Mouse (Mus musculus) embryo, embryonic 9.5 days (tissue): ENCODE data around the gene Ltbp1.

ENCODE experiments used
- DNase-seq: peaks from one replicate; pipeline ENCODE4 v3.0.0-alpha.2; 2017; ENCODE audit errors: extremely low spot score

Gene Ltbp1

DNA sequence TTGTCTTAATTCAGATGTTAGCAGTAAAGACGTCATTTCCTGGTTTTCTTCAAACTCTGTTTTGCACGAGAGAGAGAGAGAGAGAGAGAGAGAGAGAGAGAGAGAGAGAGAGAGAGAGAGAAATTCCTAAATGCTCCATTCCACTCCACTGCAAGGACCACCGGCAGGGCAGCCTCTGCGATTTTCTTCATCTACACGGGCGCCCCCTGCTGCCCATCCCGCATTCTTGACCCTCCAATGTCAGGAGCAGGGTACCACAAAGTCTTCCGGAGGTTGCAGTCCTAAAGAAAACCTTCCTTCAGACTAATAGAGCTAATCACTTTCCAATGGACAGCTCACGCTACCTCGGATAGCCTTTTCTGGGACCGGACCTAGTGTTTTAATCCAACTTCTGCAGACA is 548 bp upstream of the Ltbp1 start:
- peak; percentile 86 for DNase-seq

DNA sequence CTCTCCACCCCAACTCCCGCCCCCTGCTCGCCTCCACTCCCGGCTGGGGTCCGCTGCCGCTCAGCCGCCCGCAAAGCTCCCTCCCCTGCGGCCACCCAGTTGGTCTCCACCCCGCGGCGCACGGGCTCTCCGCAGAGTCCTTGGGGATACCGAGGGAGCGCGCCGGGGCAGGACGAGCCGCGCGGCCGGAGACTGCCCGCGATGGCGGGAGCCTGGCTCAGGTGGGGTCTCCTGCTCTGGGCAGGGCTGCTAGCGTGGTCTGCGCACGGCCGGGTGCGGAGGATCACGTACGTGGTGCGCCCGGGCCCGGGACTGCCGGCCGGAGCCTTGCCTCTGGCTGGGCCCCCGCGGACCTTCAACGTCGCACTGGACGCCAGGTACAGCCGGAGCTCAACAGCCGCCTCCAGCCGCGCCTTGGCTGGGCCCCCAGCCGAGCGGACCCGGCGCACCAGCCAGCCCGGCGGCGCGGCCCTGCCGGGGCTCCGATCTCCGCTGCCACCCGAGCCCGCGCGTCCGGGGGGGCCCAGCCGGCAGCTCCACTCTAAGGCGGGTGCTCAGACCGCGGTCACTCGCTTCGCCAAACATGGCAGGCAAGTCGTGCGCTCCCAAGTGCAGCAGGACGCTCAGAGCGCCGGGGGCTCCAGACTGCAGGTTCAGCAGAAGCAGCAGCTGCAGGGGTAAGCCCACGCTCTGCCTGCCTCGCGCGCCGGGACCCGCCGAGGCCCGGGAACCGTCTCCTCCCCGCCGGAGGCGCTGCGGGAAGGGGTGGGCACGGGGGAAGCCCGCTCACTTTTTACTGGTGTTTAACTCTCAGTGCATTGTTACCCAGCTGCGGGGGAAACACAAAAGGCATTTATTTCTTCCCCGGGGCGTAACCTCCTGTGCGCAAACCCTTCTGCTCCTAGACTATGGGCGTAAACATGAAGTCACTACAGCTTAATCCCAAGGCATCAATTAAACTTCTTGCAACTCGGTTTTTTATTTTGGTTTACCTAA is 615 bp downstream of the Ltbp1 start:
- DNase-seq = peak; percentile 81

DNA sequence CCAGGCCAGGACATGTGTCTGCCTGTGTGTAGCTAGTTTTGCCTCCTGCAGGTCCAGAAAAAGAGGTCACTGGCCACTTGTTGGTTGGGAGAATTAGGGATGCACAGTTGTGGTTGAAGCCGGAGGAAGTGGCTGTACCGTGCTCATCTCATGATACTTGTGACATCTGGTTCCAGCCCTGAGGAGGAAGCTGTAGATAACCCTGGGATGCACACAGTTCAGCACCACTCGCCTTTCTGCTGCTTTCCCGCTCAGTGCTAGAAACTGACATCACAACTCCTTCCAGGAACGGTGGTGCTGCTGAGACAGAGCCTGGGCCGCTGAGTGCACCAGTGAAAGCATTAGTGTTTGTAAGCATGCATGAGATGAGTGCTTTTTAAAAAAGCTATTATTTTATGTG is 5.6 kb downstream of the Ltbp1 start:
- DNase-seq = no peak

DNA sequence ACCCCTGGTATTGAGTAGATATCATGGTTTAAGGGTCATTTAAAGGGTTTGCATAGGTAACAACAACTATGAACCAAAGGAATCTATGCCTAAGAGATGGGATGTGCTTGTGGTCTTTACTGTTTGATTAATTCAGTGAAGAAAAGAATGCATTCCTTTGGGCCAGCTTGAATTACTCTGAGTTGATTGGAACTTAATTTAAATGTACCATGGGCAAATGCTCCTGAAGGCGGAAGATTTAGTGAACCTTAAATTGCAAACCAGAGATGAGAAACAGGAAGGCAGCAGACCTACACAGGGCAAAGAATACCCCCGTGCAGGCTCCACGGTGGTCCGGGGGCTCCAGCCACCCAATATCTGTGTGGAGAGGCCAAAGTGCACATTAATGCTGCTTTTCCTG is 7.8 kb downstream of the Ltbp1 start:
- DNase-seq = no peak

DNA sequence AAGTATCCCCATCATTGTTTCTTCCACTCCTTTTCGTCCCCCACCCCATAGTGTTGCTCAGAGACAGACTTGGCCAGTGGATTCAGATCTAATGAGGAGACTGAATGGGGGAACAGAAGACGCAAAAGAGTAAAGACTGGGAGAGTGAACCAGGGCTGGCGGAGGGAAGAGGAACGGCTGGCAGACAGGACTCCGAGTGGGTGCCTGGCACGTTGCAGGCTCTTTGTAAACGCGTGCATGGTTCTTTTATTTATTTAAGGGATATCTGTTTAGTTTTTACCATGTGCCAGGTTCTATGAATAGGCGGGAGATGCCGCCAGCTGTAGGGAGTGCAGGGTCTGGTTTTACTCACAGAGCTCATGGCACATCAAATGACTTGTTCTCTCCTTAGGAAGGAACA is 8.5 kb downstream of the Ltbp1 start:
- no peak for DNase-seq

DNA sequence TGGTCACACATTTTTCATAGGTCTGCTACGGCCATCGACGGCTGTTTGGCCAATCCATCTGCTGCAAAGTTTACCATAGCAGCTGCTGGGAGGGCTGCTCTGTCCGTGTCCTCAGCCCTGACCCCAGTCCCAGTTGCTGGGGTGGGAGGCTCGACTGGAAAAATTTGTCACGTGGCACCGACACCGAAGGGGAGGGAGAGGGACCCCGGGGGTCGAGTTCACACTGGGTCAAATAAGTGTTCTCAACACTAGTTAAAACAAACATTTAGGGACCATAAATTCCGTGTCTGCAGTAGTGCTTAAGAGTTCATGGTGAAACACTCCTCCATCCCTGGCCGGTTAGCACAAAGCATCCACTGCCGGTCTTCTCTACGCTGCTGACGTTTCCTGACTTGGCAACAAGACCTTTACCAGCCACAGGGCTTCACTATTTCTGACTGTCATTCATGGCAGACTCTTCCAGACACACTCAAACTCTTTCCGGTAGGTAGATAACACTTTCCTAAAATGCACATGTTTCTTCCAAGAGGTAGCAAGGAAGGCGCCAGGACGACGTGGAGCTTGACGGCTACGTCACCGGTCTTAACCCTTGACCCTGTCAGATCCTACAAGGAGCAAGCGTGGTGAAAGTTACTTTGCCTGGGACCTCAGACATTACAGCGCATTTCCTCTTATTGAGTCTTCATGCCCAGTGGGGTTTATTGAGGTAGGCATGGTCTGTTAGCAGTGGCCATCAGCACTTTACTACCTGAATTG is 9.4 kb downstream of the Ltbp1 start:
- peak; percentile 50 for DNase-seq

DNA sequence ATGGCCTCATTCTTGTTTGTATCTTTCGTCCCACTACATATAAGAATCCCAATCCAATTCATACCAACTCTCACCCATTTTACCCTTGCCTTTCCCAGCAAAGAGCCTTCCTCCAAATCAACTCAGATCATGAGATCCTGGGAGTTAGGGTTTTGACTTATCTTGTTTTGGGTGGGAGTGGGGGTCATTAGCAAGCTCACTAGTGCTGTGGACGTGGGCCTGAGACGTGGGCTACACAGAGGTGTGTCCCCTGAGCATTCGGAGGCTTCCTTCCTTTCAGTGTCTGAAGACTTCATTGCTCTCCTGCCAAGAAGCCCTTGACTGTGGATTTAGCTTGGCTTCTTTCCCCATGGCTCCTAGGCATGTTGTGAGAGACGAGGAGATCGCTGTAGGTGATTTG is 10.2 kb downstream of the Ltbp1 start:
- no peak for DNase-seq

DNA sequence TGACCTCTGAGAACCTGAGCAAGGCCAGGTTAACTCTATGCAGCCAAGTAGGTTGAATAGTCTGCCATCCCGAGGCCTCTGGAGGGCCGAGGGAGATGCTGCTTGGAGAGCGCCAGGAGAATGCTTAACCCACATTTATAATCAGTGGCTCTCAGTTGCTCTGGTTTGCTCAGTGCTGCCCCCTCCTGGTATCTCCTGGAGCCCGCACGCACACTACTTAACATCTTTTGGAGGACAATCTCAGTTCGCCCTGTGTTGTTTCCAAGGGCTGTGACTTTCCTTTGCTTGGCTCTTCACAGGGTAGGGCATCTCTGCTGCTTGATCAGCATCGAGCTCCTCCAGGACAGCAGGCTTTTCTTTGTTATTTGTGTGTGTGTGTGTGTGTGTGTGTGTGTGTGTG is 12.1 kb downstream of the Ltbp1 start:
- DNase-seq = no peak

DNA sequence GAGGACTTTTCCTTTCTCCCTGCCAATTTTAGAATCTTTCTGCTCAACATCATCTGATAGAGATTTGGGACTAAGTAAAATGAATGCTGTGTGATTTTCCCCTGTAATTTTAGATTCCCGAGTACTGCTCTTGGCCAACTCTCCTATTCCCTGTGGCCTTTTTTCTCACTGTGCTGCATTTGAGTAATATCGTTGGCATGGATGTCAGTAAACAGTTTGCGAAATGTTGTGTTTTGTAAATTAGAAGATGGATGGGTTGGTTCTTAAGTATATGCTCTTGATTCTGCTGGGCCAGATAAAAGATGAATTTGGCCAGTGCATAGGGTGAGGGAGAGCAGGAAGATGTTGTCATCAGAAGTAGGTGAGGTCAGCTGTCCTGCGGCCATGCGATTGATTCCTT is 12.8 kb downstream of the Ltbp1 start:
- DNase-seq = no peak

DNA sequence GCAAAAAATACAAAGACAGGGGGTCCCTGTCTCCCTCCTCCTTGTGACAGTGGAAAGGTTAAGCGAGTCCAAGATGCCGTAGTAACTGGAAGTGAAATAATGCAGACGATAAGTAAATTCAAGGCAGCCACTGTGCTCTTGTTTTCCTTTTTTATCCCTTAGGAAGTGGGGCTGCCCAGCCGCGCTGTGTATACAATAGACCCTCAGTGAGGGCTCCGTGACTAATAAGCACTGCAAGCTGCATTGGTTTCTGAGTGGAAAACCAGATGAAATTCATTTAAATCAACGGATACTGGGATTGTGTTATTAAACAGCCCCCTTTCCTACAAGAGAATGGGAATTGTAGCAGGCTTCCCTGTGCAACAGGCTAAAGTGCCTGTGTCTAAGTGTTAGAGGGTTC is 14.7 kb downstream of the Ltbp1 start:
- no peak for DNase-seq

DNA sequence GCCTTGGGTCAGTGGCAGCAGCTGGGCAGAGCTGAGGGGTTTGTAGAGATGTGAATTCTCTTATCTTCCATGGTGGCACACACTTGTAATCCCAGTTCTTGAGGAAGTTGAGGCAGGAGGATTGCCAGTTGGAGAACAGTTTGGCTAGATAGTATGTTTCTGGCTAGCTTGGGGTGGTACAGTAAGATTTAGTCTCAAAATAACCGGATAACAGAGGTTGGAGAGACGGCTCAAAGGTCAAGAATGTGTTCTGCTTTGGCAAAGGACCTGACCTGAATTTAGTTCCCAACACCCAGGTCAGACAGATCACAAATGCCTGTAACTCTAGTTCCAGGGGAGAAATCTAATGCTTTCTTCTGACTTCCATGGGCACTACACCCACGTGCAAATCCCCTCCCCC is 15.3 kb downstream of the Ltbp1 start:
- DNase-seq = no peak

DNA sequence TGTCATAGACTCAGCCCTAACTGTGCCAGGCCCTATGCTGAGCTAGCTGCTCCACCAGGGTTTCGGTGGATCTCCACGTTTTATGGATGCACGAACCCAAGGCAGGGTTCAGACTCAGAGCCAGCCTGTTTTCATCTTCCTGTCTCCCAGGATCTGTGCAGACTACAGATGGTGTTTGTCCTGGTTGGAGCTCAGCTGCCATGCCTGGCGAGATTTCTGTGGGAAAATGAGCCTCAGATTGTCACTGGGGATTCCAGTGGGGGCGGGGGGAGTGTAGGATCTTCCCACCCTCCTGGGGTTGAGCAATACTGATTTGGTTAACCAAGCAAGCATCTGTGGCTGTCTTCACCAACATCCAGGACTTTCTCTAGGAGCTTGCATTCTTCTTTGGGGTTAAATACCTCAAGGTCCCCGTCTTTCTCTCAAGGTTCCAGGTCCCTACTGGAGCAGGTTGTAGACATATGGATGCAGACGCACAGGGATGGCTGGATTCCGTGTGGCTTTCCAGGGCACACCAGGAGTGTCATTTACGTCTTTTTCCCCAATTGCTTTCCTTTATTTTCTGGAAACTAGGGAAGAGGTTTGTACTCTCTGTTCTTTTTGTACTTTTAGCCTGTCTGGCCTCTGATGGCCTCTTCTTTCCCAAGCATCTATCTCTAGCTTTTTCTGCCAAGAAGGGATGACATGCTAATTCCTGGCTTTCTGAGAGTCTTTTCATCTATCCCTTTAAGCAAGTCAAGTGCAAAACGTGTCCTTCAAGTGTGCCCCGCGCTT is 22.2 kb downstream of the Ltbp1 start:
- no peak for DNase-seq

DNA sequence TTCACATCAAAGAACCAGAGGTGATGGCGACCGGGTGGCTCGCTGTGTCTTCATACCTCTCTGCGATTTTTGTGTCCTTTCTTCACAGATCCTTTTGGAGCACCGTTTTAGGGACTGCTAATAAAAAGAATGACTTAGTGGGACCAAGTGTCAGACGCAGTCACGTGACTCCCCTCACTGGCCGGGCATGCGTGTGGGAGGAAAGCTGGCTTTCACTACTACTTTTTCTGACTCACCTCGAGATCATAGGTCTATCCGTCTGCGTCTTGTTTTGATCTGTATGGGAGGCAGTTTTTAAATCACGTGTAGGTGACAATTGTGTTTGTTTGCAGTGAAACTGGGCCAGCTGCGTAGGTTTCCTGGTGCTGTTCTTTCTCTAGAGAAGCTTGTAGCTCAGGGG is 28.0 kb downstream of the Ltbp1 start:
- no peak for DNase-seq

DNA sequence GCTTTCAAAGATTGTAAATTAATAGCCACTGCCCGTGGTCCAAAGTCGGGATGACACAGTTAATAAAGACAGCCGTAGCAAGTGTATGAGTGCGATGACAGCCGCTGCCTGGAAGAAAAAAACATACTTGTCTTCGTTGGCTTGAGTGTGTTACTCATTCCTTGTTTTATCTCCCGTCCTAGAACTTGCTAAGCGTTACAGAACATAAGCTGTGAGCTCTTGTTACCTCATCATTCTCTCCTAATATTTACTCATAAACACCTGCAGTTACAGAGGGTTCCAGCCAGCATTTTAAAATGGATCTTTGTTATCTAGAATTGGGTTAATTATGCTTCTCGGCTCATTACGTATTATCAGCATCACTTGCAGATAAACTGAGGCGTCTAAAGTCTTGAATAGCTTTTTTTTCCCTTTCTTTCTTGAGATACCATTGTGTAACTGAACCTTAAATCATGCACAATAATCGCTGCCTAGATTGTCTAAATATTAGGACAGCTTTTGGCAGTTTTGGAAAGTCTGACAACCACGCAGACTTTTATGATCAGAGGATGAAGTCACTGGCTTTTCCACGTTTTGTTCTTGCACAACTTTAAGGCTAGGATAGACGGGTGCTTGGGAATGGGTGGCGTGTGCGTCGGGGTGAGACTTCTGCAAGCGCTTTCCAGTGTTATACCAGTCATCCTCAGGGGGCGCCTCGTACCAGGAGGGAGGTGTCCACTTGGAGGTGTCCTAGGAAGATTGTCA is 28.7 kb downstream of the Ltbp1 start:
- DNase-seq = no peak

DNA sequence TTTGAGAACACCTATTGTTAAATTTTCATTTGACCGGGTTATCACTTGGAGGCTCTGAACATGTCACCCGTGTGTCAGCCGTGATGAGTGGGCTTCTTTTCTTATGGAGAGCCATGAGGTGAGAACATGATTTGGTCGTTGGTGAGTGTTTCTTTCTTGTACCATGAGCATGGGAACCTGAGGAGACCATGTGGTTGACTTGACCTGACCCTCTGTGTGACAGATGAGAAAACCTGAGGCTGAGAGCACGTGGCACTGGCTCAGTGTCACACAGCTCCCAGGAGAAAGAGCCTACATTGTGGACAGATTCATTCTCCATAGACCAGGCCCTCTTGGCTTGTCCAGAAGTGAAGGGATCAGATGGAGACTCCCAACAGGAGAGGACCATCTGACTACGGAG is 31.5 kb downstream of the Ltbp1 start:
- DNase-seq = no peak

DNA sequence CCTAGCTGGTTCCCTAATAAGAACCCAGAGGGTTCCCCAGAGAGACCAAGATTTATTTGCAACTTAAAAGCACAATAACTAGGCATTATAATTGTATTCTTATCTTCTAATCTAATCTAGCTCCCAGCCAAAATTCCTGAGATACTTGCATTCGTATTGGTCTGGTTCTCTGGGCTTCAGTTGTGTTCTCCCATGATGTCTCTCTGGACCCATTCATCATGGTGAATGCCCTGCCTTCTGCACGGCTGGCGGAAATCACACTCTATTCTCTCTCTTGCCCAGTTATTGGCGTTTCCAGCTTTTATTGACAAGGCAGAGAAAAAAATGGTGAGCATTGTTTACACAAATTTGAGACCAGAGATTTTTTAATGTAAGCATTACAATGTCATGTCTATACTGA is 33.6 kb downstream of the Ltbp1 start:
- DNase-seq = no peak

DNA sequence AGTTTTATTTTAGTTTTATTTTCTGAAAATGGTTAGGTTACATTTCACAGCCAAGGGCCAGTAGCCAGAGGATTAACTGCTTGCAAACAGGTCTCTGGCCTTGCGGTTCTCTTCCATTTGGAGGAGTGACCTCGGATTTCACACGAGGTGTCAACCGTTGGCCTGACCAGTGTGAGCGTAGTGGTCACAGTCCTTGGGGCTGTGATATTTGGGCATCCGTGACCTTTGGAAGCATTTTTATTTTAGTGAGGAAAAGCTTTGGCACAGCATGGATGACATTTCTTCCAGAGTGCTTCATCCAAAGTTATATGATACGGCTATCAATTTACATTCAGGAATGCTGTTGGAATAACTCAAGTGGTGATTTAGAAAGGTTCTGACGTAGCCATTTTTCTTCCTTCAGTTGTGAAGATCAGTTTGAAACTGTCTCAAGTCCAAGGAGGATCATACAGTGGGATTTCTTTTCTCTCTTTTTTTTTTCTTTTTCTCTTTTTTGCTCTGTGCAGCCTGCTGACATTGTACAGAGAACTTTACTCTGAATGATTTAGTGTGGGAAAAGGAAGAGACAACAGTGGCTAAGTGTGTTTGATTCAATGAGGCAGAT is 44.1 kb downstream of the Ltbp1 start:
- DNase-seq = no peak

DNA sequence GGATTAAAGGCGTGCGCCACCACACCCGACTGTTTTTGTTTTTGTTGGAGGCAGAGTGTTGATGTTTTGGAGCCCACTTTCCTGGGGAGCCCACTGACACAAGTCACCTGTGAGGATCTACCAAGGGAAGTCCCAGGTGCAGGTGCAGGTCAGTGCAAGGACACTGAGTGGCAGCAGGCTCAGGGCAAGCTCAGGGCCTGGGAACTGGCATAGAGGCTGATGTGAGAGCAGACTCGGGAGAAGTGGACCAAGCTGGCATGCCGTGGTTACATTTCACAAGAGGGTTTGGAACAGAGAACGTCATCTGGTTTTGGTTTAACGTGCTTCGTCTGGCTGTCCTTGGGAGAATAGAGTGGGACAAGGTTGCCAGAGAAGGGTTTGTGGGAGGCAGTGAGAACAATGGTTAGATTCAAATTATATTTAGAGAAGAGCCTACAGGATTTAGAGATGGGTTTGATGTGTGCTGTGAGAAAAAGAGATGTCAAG is 46.1 kb downstream of the Ltbp1 start:
- no peak for DNase-seq

DNA sequence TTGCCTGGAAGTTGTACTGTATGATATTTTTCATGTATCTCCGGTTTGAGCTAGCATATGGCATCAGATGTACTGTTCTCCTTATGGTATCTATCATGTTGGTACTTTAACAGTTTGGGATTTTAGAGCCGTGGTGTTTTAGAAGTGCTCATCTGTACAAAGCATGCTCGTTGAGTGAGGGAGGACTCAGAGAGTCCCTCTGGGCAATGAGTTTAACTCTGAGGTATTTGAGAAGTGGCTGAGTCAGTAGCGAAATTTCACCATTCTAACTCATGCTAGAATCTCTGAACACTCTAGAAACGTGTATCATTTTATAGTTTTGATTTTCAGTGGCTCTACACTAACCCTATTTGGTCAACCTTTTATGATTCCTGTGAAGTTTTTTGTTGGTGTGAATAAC is 49.9 kb downstream of the Ltbp1 start:
- DNase-seq = no peak

DNA sequence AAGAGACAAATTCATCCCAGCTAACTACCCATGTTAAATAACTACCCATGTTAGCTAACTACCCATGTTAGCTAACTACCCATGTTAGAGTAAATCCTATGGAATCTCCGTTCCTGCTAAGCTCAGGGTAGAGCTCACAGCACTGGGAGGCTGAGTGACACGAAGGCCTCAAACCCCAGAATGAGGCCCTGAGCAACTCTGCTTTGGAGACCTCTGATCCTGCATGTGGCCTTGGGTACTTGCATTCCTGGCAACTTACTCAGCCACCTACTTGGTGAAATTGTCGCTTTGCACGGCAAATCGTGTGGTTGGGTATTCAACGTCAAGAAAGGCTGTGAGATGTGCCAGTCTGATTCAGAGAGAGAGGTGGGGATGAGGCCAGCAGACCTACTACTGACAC is 50.6 kb downstream of the Ltbp1 start:
- DNase-seq = no peak

DNA sequence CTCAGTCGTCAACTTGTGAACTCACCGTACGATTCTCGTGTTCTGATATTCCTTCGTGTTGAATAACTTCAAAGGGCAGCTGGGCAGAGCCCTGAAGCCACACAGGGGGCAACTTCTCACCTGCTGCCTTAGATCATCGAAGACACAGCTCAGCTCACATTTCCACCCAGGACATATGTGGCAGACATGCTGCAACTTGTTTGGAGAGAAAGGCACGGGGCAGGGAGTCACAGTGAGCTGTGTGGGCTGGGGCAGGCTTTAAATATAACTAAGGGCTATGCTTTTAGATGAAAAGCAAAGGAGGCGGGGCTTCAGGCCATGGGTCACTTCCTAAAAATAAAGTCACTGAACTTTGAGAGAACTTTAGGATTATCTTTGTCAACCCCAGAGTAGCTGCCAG is 51.3 kb downstream of the Ltbp1 start:
- DNase-seq = no peak
